Comparison of ENCODE assay signal across 8 mouse cellular contexts in the genomic region with DNA sequence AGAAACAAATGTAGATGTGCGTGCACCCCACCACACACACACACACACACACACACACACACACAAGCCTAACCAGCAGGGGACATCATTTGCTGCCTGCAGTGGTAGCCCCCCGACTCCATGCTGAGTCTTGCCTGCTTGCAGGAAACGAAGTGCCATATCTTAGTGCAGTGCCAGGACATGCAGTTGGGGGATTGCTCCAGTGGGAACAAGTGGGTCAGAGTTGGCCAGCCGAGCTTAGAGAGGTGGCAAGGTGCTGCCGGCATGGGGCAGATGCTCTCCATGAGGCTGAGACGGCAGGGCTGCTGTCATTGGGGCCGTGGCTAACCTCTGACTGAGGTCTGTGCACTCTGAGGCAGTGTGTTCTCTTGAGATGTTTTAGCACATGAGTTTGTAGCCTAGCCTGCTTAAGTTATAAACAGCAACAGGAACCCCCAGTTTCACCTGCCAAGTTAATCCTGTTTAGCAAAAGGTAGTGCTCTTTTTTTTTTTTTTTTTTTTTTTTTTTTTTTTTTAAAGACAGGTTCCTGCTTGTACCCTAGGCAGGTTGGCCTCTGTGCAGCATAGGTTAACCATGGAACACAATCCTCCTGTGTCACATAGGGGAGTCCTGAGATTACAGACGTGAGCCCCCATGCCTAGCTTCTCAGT. TPM values are rescaled to one million over a fixed set of nuclear protein-coding genes. Genes with fewer than 3 reads are reported as not detected.
DNase-seq lines count a peak whose midpoint lies in the region; ATAC-seq and TF ChIP-seq lines count a peak whose summit lies in the region.

No protein-coding gene starts in this region.

- H3K9ac ChIP-seq in heart, embryonic 13.5 days, result peak overlapping the region; percentile 89; the same call in 1 of the 2 replicates
- no peak overlapping the region for H3K9ac ChIP-seq in ES-E14 (ENCODE audit: insufficient read depth, low read depth, low read length, poor library complexity, severe bottlenecking)
- H3K9ac ChIP-seq in forebrain, embryonic 15.5 days (replicated peaks), result no peak overlapping the region; the same call in 1 of the 2 replicates

- intact Hi-C loops in heart, postnatal 14 days (cut with DNase I), result no loop called here

- in situ Hi-C loops in ES-E14 (cut with MboI; ENCODE audit: low sequenced_read_pairs in 2 of 2, unreplicated experiment in 2 of 2), result no loop called here

- H3K4me1 ChIP-seq in heart, embryonic 13.5 days, result peaks cover 57% of the 10 kb centered on the region
- peaks cover 9 to 22% of the 10 kb centered on the region in 2 experiments; a peak in 3 of 4 replicates for H3K4me1 ChIP-seq in ES-E14 (ENCODE audit: control insufficient read depth in 2 of 2, insufficient read depth in 2 of 2, low read length in 2 of 2, poor library complexity in 1 of 2)
- H3K4me1 ChIP-seq in forebrain, embryonic 15.5 days, result peaks cover 64% of the 10 kb centered on the region
- peaks cover 73% of the 10 kb centered on the region for H3K4me1 ChIP-seq in midbrain, embryonic 10.5 days

- no peak for ATAC-seq in heart, embryonic 13.5 days (ENCODE audit: extremely low read depth, insufficient number of reproducible peaks, low FRiP score, low TSS enrichment)
- no peak for ATAC-seq in forebrain, embryonic 15.5 days (replicated peaks)
- ATAC-seq in megakaryocyte progenitor cell, adult 5-6 weeks (replicated peaks; ENCODE audit: poor library complexity), result no peak

- H3K4me3 ChIP-seq in heart, embryonic 13.5 days, result peak overlapping the region; percentile 88; the same call in 1 of the 2 replicates
- no peak overlapping the region for H3K4me3 ChIP-seq in ES-E14 (ENCODE audit: insufficient read depth in 1 of 2, low read depth in 1 of 2, low read length in 2 of 2, poor library complexity in 1 of 2, severe bottlenecking in 1 of 2)
- peak overlapping the region; percentile 50; the same call in 1 of the 2 replicates for H3K4me3 ChIP-seq in forebrain, embryonic 15.5 days
- H3K4me3 ChIP-seq in midbrain, embryonic 10.5 days, result peak overlapping the region; percentile 86; the same call in 1 of the 2 replicates

- H3K4me2 ChIP-seq in heart, embryonic 13.5 days, result peak overlapping the region; percentile 91
- peak overlapping the region; percentile 57 for H3K4me2 ChIP-seq in forebrain, embryonic 15.5 days (replicated peaks)

- H3K36me3 ChIP-seq in heart, embryonic 13.5 days, result peaks cover 10% of the 10 kb centered on the region; the same call in 1 of the 2 replicates
- peaks cover 4% of the 10 kb centered on the region; the same call in 1 of the 2 replicates for H3K36me3 ChIP-seq in ES-E14 (ENCODE audit: control insufficient read depth, insufficient read depth, low read length, poor library complexity, severe bottlenecking)
- no peaks in the 10 kb centered on the region for H3K36me3 ChIP-seq in forebrain, embryonic 15.5 days
- peaks cover 6% of the 10 kb centered on the region for H3K36me3 ChIP-seq in midbrain, embryonic 10.5 days

- H3K27ac ChIP-seq in heart, embryonic 13.5 days (replicated peaks), result 0 out of 2 replicates have a peak overlapping the region, but pooled peaks have one; percentile 15
- no peak overlapping the region for H3K27ac ChIP-seq in ES-E14 (ENCODE audit: insufficient read depth, low read depth, low read length, poor library complexity, severe bottlenecking)
- H3K27ac ChIP-seq in forebrain, embryonic 15.5 days (replicated peaks), result no peak overlapping the region
- H3K27ac ChIP-seq in midbrain, embryonic 10.5 days (replicated peaks), result 0 out of 2 replicates have a peak overlapping the region, but pooled peaks have one; percentile 9

- DNase-seq in heart, postnatal 14 days, result no peak
- DNase-seq in ES-E14 (ENCODE audit: low read depth, low spot score), result no peak
- no peak for DNase-seq in midbrain, embryonic 10.5 days (ENCODE audit: low spot score)
- DNase-seq in right cerebral cortex, postnatal 36 days (ENCODE audit: low spot score in 2 of 2), result no peak
- no peak for DNase-seq in left cerebral cortex, adult 11 months (ENCODE audit: low spot score)

- WGBS in heart, embryonic 13.5 days, result 70% methylated on average over 8 of the region's 8 CpGs
- WGBS in forebrain, embryonic 15.5 days, result 75% methylated on average over 8 of the region's 8 CpGs
- 82% methylated on average over 8 of the region's 8 CpGs for WGBS in midbrain, embryonic 10.5 days

- no peaks in the 10 kb centered on the region for H3K27me3 ChIP-seq in heart, embryonic 13.5 days (replicated peaks)
- H3K27me3 ChIP-seq in forebrain, embryonic 15.5 days, result no peaks in the 10 kb centered on the region
- H3K27me3 ChIP-seq in midbrain, embryonic 10.5 days (ENCODE audit: low read depth, poor library complexity, severe bottlenecking), result no peaks in the 10 kb centered on the region

- H3K9me3 ChIP-seq in heart, embryonic 13.5 days, result no peaks in the 10 kb centered on the region
- no peaks in the 10 kb centered on the region for H3K9me3 ChIP-seq in ES-E14 (ENCODE audit: control insufficient read depth, insufficient read depth, low read depth, low read length)
- H3K9me3 ChIP-seq in forebrain, embryonic 15.5 days, result no peaks in the 10 kb centered on the region
- no peaks in the 10 kb centered on the region for H3K9me3 ChIP-seq in midbrain, embryonic 10.5 days (replicated peaks)

TF ChIP-seq in ES-E14, 5 proteins besides CTCF, POLR2A, EP300 and RAD21:
- TF ChIP-seq ZNF384 (IDR thresholded peaks at IDR 0.05; ENCODE audit: low read depth, low read length), result peak; percentile 69; the same call in 1 of the 2 replicates
- TF ChIP-seq HCFC1 (IDR thresholded peaks at IDR 0.05; ENCODE audit: borderline replicate concordance, insufficient read depth, low read length), result no peak

RNA-seq across cellular contexts. Expression of a gene that starts 2.0 kb away (rescaled TPM):
- polyA plus RNA-seq in heart, embryonic 13.5 days (2015; fragmentation: Nextera tagmentation; extraction: Ambion mirVana), result 95.7 and 102 TPM in 2 replicates
- 100 to 1,000 TPM; 904 to 976 TPM for total RNA-seq in heart, postnatal 14 days (2021)
- 365 and 441 TPM in 2 replicates for total RNA-seq in ES-E14 (2012; rRNA removed)
- 141 and 169 TPM in 2 replicates for polyA plus RNA-seq in forebrain, embryonic 15.5 days (2015; fragmentation: Nextera tagmentation; extraction: Ambion mirVana)
- polyA plus RNA-seq in midbrain, embryonic 10.5 days (2016; fragmentation: Nextera tagmentation; extraction: Ambion mirVana), result 52.0 and 69.2 TPM in 2 replicates
- 173 and 221 TPM in 2 replicates for total RNA-seq in megakaryocyte progenitor cell, adult 5-6 weeks (2015)
- 222 and 258 TPM in 2 replicates for total RNA-seq in megakaryocyte progenitor cell, adult 5-6 weeks (2017)

Comparison
In these comparisons a context has a peak if more than half of its experiments do, and no peak if none do; other contexts are left out.
1. H3K27ac ChIP-seq: peak in heart, embryonic 13.5 days (single experiment) and midbrain, embryonic 10.5 days (single experiment); none in ES-E14 (single experiment) and forebrain, embryonic 15.5 days (single experiment).
2. H3K4me3 ChIP-seq: peak in heart, embryonic 13.5 days (single experiment), forebrain, embryonic 15.5 days (single experiment) and midbrain, embryonic 10.5 days (single experiment); none in ES-E14 (0 of 2).